ENCODE assay signal across 8 mouse cellular contexts in genomic region chr2:30286192-30287026, GRCm38 (mm10). TPM values are rescaled to one million over a fixed set of nuclear protein-coding genes. Genes with fewer than 3 reads are reported as not detected.
DNase-seq lines count a peak whose midpoint lies in the region; ATAC-seq and TF ChIP-seq lines count a peak whose summit lies in the region.

Gene Dolk, minus strand, starts transcription at chr2:30286334.
Gene Nup188, plus strand, starts transcription at chr2:30286397.

- peak within 1 kb of the TSS; percentile 50 for H3K27ac ChIP-seq in bone marrow macrophage, adult 2 months (ENCODE audit: insufficient read depth, low read depth, low read length)
- 0 out of 2 replicates have a peak within 1 kb of the TSS, but pooled peaks have one; percentile 29 for H3K27ac ChIP-seq in embryonic fibroblast, embryonic 13.5 days (ENCODE audit: insufficient read depth, low read length)
- H3K27ac ChIP-seq in heart, embryonic 10.5 days = peak within 1 kb of the TSS; percentile 94
- peak within 1 kb of the TSS; percentile 75 for H3K27ac ChIP-seq in kidney, embryonic 15.5 days

- TF ChIP-seq CTCF in bone marrow macrophage, adult 2 months (IDR thresholded peaks at IDR 0.05; ENCODE audit: low read depth, low read length) = no peak
- TF ChIP-seq CTCF in embryonic fibroblast, embryonic 13.5 days (IDR thresholded peaks at IDR 0.05; ENCODE audit: borderline replicate concordance, insufficient read depth, low read length) = no peak

- peak within 1 kb of the TSS; percentile 87 for H3K4me3 ChIP-seq in bone marrow macrophage, adult 2 months (ENCODE audit: insufficient read depth, low read length)
- H3K4me3 ChIP-seq in embryonic fibroblast, embryonic 13.5 days (ENCODE audit: insufficient read depth, low read length) = peak within 1 kb of the TSS; percentile 96
- peak within 1 kb of the TSS; percentile 97 for H3K4me3 ChIP-seq in heart, embryonic 10.5 days
- H3K4me3 ChIP-seq in kidney, embryonic 15.5 days (replicated peaks) = peak within 1 kb of the TSS; percentile 90

- WGBS in heart, embryonic 10.5 days = under 1% methylated on average over 59 of the region's 68 CpGs
- WGBS in kidney, embryonic 15.5 days = under 1% methylated on average over 68 of the region's 68 CpGs

- peak; percentile 94 for DNase-seq in A20 (ENCODE audit: low read depth, low spot score)
- DNase-seq in heart, embryonic 10.5 days (ENCODE audit: low spot score) = peak; percentile 98
- DNase-seq in liver = peak; percentile 98
- DNase-seq in spleen, postnatal 4 days (ENCODE audit: low spot score in 2 of 2) = peak; percentile 98 to 99

- peaks cover 23% of the 10 kb centered on the region for H3K36me3 ChIP-seq in heart, embryonic 10.5 days
- H3K36me3 ChIP-seq in kidney, embryonic 15.5 days = peaks cover 19% of the 10 kb centered on the region; the same call in 1 of the 2 replicates

- no peak for TF ChIP-seq POLR2A in bone marrow macrophage, adult 2 months (IDR thresholded peaks at IDR 0.05; ENCODE audit: borderline replicate concordance, low read depth, low read length)
- peak; percentile 92; the same call in 1 of the 2 replicates for TF ChIP-seq POLR2A in embryonic fibroblast, embryonic 13.5 days (IDR thresholded peaks at IDR 0.05; ENCODE audit: low read depth, low read length)

- no peaks in the 10 kb centered on the region for H3K9me3 ChIP-seq in heart, embryonic 10.5 days
- no peaks in the 10 kb centered on the region for H3K9me3 ChIP-seq in kidney, embryonic 15.5 days (replicated peaks)

- H3K4me2 ChIP-seq in kidney, embryonic 15.5 days = peak within 1 kb of the TSS; percentile 94

- peak within 1 kb of the TSS; percentile 95 for H3K9ac ChIP-seq in kidney, embryonic 15.5 days

- no peaks in the 10 kb centered on the region for H3K27me3 ChIP-seq in heart, embryonic 10.5 days (ENCODE audit: insufficient read depth, poor library complexity, severe bottlenecking)
- H3K27me3 ChIP-seq in kidney, embryonic 15.5 days = no peaks in the 10 kb centered on the region

- ATAC-seq in kidney, embryonic 15.5 days (replicated peaks; ENCODE audit: low FRiP score) = peak; percentile 93
- ATAC-seq in monocyte, adult 5-6 weeks (replicated peaks; ENCODE audit: insufficient number of reproducible peaks, low FRiP score, low TSS enrichment, poor library complexity, severe bottlenecking) = peak; percentile 97

- H3K4me1 ChIP-seq in bone marrow macrophage, adult 2 months (ENCODE audit: control insufficient read depth, insufficient read depth, low read length) = peaks cover 13% of the 10 kb centered on the region
- no peaks in the 10 kb centered on the region for H3K4me1 ChIP-seq in embryonic fibroblast, embryonic 13.5 days (ENCODE audit: control insufficient read depth, insufficient read depth, low read length)
- H3K4me1 ChIP-seq in heart, embryonic 10.5 days = peaks cover 23% of the 10 kb centered on the region
- peaks cover 24% of the 10 kb centered on the region for H3K4me1 ChIP-seq in kidney, embryonic 15.5 days

RNA-seq across cellular contexts. Expression of gene Dolk, which starts in this region (rescaled TPM):
- 11.5 and 12.4 TPM in 2 replicates for polyA plus RNA-seq in bone marrow macrophage, adult 2 months (2012; ENCODE audit: insufficient read depth, insufficient read length, missing spikeins)
- polyA plus RNA-seq in embryonic fibroblast, embryonic 13.5 days (2011; ENCODE audit: insufficient read length, low read depth, missing spikeins) = 20.0 and 20.7 TPM in 2 replicates
- 29.3 and 31.7 TPM in 2 replicates for polyA plus RNA-seq in heart, embryonic 10.5 days (2016; fragmentation: Nextera tagmentation; extraction: Ambion mirVana)
- 32.9 and 34.0 TPM in 2 replicates for polyA plus RNA-seq in kidney, embryonic 15.5 days (2015; fragmentation: Nextera tagmentation; extraction: Ambion mirVana)
- 9.3 to 14.3 TPM (median 11.0 TPM) in 3 replicates for total RNA-seq in monocyte, adult 5-6 weeks (2017)

RNA-seq across cellular contexts. Expression of gene Nup188, which starts in this region (rescaled TPM):
- 14.9 and 16.0 TPM in 2 replicates for polyA plus RNA-seq in bone marrow macrophage, adult 2 months (2012; ENCODE audit: insufficient read depth, insufficient read length, missing spikeins)
- 49.0 and 53.0 TPM in 2 replicates for polyA plus RNA-seq in embryonic fibroblast, embryonic 13.5 days (2011; ENCODE audit: insufficient read length, low read depth, missing spikeins)
- 45.2 and 46.5 TPM in 2 replicates for polyA plus RNA-seq in heart, embryonic 10.5 days (2016; fragmentation: Nextera tagmentation; extraction: Ambion mirVana)
- polyA plus RNA-seq in kidney, embryonic 15.5 days (2015; fragmentation: Nextera tagmentation; extraction: Ambion mirVana) = 35.5 and 42.1 TPM in 2 replicates
- total RNA-seq in monocyte, adult 5-6 weeks (2017) = 13.8 to 16.5 TPM (median 16.0 TPM) in 3 replicates

Comparison
In these comparisons a context has a peak if more than half of its experiments do, and no peak if none do; other contexts are left out.
1. Peak in every context shown above with its lines: DNase-seq, ATAC-seq, H3K4me3 ChIP-seq and H3K27ac ChIP-seq.
2. H3K27ac ChIP-seq: peak in every context shown above with its lines; median percentile 94 in heart, embryonic 10.5 days; 75 in kidney, embryonic 15.5 days; 50 in bone marrow macrophage, adult 2 months; 29 in embryonic fibroblast, embryonic 13.5 days.